Mouse (Mus musculus) lung, postnatal 0 days (tissue): ENCODE measurements around the gene Ngly1. TPM values are rescaled to one million over a fixed set of nuclear protein-coding genes. Genes with fewer than 3 reads are reported as not detected.

Experiments used
- ATAC-seq: fragments of 200-750 bp; cut with Nextera tagmentation; 2 replicates; pipeline ENCODE4 v1.8.0; 2017; ENCODE audit warnings: moderate library complexity
- DNase-seq: peaks from one replicate; pipeline ENCODE4 v3.0.0-alpha.2; 2016; ENCODE audit warnings: low spot score
- H3K27ac ChIP-seq: fragments of 300-500 bp; sonication (generic); 2 replicates; pipeline ENCODE4 v1.5.1; 2014; ENCODE audit warnings: antibody characterized with exemption, mild to moderate bottlenecking, low read length, mixed read lengths
- H3K27me3 ChIP-seq: fragments of 300-500 bp; sonication (generic); replicated peaks from 2 replicates; pipeline ENCODE4 v1.6.1; 2014; ENCODE audit warnings: low read length, mixed read lengths; ENCODE audit not compliant: insufficient read depth
- H3K36me3 ChIP-seq: fragments of 300-500 bp; sonication (generic); 2 replicates; pipeline ENCODE4 v1.6.1; 2014; ENCODE audit warnings: low read length, mixed read lengths; ENCODE audit not compliant: insufficient read depth
- H3K4me1 ChIP-seq: fragments of 300-500 bp; sonication (generic); 2 replicates; pipeline ENCODE4 v1.6.1; 2014; ENCODE audit warnings: antibody characterized with exemption, low read depth, low read length, mixed read lengths; ENCODE audit not compliant: insufficient read depth
- H3K4me2 ChIP-seq: fragments of 300-500 bp; sonication (generic); replicated peaks from 2 replicates; pipeline ENCODE4 v1.6.1; 2014; ENCODE audit warnings: low read depth, mild to moderate bottlenecking, low read length, moderate library complexity, mixed read lengths
- H3K4me3 ChIP-seq: fragments of 300-500 bp; sonication (generic); 2 replicates; pipeline ENCODE4 v1.5.1; 2014; ENCODE audit warnings: low read depth, low read length
- H3K9ac ChIP-seq: fragments of 300-500 bp; sonication (generic); replicated peaks from 2 replicates; pipeline ENCODE4 v1.6.1; 2014; ENCODE audit warnings: low read depth, mild to moderate bottlenecking
- H3K9me3 ChIP-seq: fragments of 300-500 bp; sonication (generic); 2 replicates; pipeline ENCODE4 v1.6.1; 2016; ENCODE audit warnings: low read length, mixed read lengths
- CTCF ChIP-seq: IDR thresholded peaks from 2 replicates; pipeline ENCODE4 v1.5.1; 2016; ENCODE audit warnings: antibody characterized with exemption, mild to moderate bottlenecking
- EP300 ChIP-seq: IDR thresholded peaks from 2 replicates; pipeline ENCODE4 v1.6.1; 2016; ENCODE audit warnings: antibody characterized with exemption, mild to moderate bottlenecking, control low read depth
- WGBS: fragments of 180-500 bp; shearing (Covaris S2); extraction: QIAGEN DNeasy Blood & Tissue Kit; methylation state at CpG from one replicate; pipeline ENCODE4 v1.1.7; 2014; 5-methylcytosine and 5-hydroxymethylcytosine counted together
- polyA plus RNA-seq: library from polyadenylated mRNA; unstranded; fragments of >200 nt; fragmentation: Nextera tagmentation; extraction: Ambion mirVana; gene quantifications from 2 replicates; pipeline ENCODE4 v1.2.1, GENCODE M21; 2015

The Ngly1 gene
- polyA plus RNA-seq, 1 experiment from 2014 or later = 39.0 TPM

- TF ChIP-seq EP300 (no peak), CTCF (no peak)
- Histone ChIP-seq H3K27ac (no peak overlapping the region), H3K27me3 (no peaks in the 10 kb centered on the region), H3K9me3 (no peaks in the 10 kb centered on the region), H3K4me2 (no peak overlapping the region), H3K4me3 (no peak overlapping the region), H3K4me1 (no peaks in the 10 kb centered on the region), H3K9ac (no peak overlapping the region), H3K36me3 (no peaks in the 10 kb centered on the region)
- DNase-seq (no peak), ATAC-seq (no peak)
- WGBS = 52% methylated on average over 3 of the region's 3 CpGs
Observed at GRCm38 (mm10) chr14:16329756-16330155, 80.7 kb downstream of the Ngly1 start.

GRCm38 (mm10) chr14:16334260-16334659 is 85.2 kb downstream of the Ngly1 start:
- no peaks in the 10 kb centered on the region for H3K9me3 ChIP-seq
- no peak overlapping the region for H3K27ac ChIP-seq
- H3K4me2 ChIP-seq = no peak overlapping the region
- H3K4me3 ChIP-seq = no peak overlapping the region
- H3K36me3 ChIP-seq = no peaks in the 10 kb centered on the region
- no peaks in the 10 kb centered on the region for H3K27me3 ChIP-seq
- TF ChIP-seq CTCF = no peak
- TF ChIP-seq EP300 = no peak
- ATAC-seq (no peak), DNase-seq (no peak)
- 82% methylated on average over 3 of the region's 3 CpGs for WGBS
- H3K9ac ChIP-seq = no peak overlapping the region
- no peaks in the 10 kb centered on the region for H3K4me1 ChIP-seq

GRCm38 (mm10) chr14:16335835-16336417 is 86.8 kb downstream of the Ngly1 start:
- no peak for ATAC-seq
- H3K4me2 ChIP-seq = no peak overlapping the region
- no peaks in the 10 kb centered on the region for H3K4me1 ChIP-seq
- DNase-seq = no peak
- H3K4me3 ChIP-seq = no peak overlapping the region
- H3K9me3 ChIP-seq = no peaks in the 10 kb centered on the region
- TF ChIP-seq CTCF (no peak), EP300 (no peak)
- WGBS = 19% methylated on average over 3 of the region's 3 CpGs
- no peaks in the 10 kb centered on the region for H3K36me3 ChIP-seq
- H3K27me3 ChIP-seq = no peaks in the 10 kb centered on the region
- H3K9ac ChIP-seq = no peak overlapping the region
- no peak overlapping the region for H3K27ac ChIP-seq

GRCm38 (mm10) chr14:16347505-16347904 is 98.4 kb downstream of the Ngly1 start:
- WGBS = 71% methylated on average over 9 of the region's 9 CpGs
- no peak overlapping the region for H3K4me2 ChIP-seq
- ATAC-seq = no peak
- no peaks in the 10 kb centered on the region for H3K9me3 ChIP-seq
- TF ChIP-seq CTCF (no peak), EP300 (no peak)
- no peaks in the 10 kb centered on the region for H3K36me3 ChIP-seq
- no peak for DNase-seq
- H3K27ac ChIP-seq = no peak overlapping the region
- no peaks in the 10 kb centered on the region for H3K4me1 ChIP-seq
- H3K9ac ChIP-seq = no peak overlapping the region
- H3K4me3 ChIP-seq = no peak overlapping the region
- no peaks in the 10 kb centered on the region for H3K27me3 ChIP-seq

GRCm38 (mm10) chr14:16359704-16360103 is 110.6 kb downstream of the Ngly1 start:
- H3K27me3 ChIP-seq = no peaks in the 10 kb centered on the region
- TF ChIP-seq EP300 (no peak), CTCF (no peak)
- H3K9ac ChIP-seq = no peak overlapping the region
- ATAC-seq (no peak), DNase-seq (no peak)
- H3K4me3 ChIP-seq = no peak overlapping the region
- H3K36me3 ChIP-seq = no peaks in the 10 kb centered on the region
- H3K4me2 ChIP-seq = no peak overlapping the region
- peaks cover 4% of the 10 kb centered on the region; the same call in 1 of the 2 replicates for H3K4me1 ChIP-seq
- 57% methylated on average over 1 of the region's 1 CpGs for WGBS
- no peak overlapping the region for H3K27ac ChIP-seq
- no peaks in the 10 kb centered on the region for H3K9me3 ChIP-seq

Other genes starting within 250 kb of the Ngly1 start
- gene Oxsm, start 528 bp downstream of the Ngly1 start, polyA plus RNA-seq = 1.7 and 2.8 TPM in 2 replicates
- gene Top2b, start 115.9 kb downstream of the Ngly1 start, polyA plus RNA-seq = 26.3 and 29.5 TPM in 2 replicates